Mouse (Mus musculus): ENCODE measurements at regions not wholly inside any gene's neighbourhood (a gene's known extent, or its start where the extent isn't known, plus 50 kb on each side); places are given as distances from the start of the nearest gene placed in this dataset.

GRCm38 (mm10) chr2:160111176-160111692, 222.7 kb downstream of the Gm826 start:
- Histone ChIP-seq H3K4me2 (ENCODE audit: low read length) (no peak overlapping the region), H3K27me3 (replicated peaks; ENCODE audit: control insufficient read depth, insufficient read depth, low read length) (no peaks in the 10 kb centered on the region), H3K36me3 (ENCODE audit: control insufficient read depth, insufficient read depth, low read length) (no peaks in the 10 kb centered on the region), H3K4me1 (replicated peaks; ENCODE audit: control insufficient read depth, insufficient read depth, low read length) (no peaks in the 10 kb centered on the region), H3K27ac (ENCODE audit: low read depth) (no peak overlapping the region), H3K9me3 (ENCODE audit: control insufficient read depth, low read length) (no peaks in the 10 kb centered on the region), H3K4me3 (ENCODE audit: low read depth, low read length) (no peak overlapping the region), H3K9ac (ENCODE audit: low read length) (no peak overlapping the region)
- DNase-seq (ENCODE audit: low spot score) (no peak), ATAC-seq (replicated peaks; ENCODE audit: low FRiP score, low TSS enrichment, low read depth) (no peak)

DNA sequence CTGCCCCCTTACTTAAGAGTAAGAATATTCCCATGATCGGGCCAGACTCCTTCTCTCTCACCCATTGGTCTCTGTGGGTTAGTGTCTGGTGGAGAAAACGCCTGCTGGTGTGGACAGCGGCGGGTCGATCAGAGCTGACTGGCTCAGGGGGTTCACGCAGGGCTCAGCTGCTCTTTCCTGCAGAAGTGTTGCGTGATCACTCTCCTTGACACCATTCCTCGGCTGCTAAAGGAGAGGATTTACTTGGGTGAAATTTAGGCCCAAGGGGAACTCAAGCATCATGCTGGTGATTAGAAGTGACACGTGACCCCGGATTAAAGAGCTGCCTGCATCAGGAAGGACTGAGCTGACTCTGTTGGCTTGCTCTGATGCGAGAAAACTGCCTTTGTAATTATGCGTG, 240.9 kb downstream of the Gm826 start:
- WGBS = 34% methylated on average over 12 of the region's 12 CpGs
- no peaks in the 10 kb centered on the region for H3K27me3 ChIP-seq (replicated peaks; ENCODE audit: control insufficient read depth, insufficient read depth, low read length)
- H3K27ac ChIP-seq (ENCODE audit: low read depth) = no peak overlapping the region
- no peak overlapping the region for H3K4me2 ChIP-seq (ENCODE audit: low read length)
- H3K4me3 ChIP-seq (ENCODE audit: low read depth, low read length) = no peak overlapping the region
- H3K36me3 ChIP-seq (ENCODE audit: control insufficient read depth, insufficient read depth, low read length) = no peaks in the 10 kb centered on the region
- no peaks in the 10 kb centered on the region for H3K9me3 ChIP-seq (ENCODE audit: control insufficient read depth, low read length)
- H3K4me1 ChIP-seq (replicated peaks; ENCODE audit: control insufficient read depth, insufficient read depth, low read length) = no peaks in the 10 kb centered on the region
- DNase-seq (ENCODE audit: low spot score) (no peak), ATAC-seq (replicated peaks; ENCODE audit: low FRiP score, low TSS enrichment, low read depth) (no peak)
- H3K9ac ChIP-seq (ENCODE audit: low read length) = no peak overlapping the region

DNA sequence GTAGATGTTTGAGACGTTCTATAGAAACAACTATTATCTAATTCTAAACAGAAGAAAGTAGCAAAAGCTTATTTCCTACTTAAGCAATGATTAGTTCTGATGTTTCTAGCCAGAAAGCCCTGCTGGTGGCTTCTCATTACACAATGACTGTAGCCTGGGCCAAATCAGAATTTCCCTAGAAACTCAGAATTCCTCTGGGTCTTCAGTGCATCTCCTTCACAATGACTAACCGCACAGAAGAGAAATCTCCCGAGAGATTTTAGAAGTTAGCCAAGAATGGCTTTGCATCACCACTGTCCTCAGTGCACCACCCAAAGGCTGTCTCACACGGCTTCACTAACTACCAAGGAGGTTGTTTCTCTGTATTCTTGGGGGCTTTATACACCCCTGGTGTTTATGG, 248.0 kb downstream of the Gm826 start:
- no peak overlapping the region for H3K9ac ChIP-seq (ENCODE audit: low read length)
- H3K27ac ChIP-seq (ENCODE audit: low read depth) = no peak overlapping the region
- H3K27me3 ChIP-seq (replicated peaks; ENCODE audit: control insufficient read depth, insufficient read depth, low read length) = no peaks in the 10 kb centered on the region
- no peak overlapping the region for H3K4me3 ChIP-seq (ENCODE audit: low read depth, low read length)
- H3K36me3 ChIP-seq (ENCODE audit: control insufficient read depth, insufficient read depth, low read length) = no peaks in the 10 kb centered on the region
- WGBS = 68% methylated on average over 4 of the region's 4 CpGs
- DNase-seq (ENCODE audit: low spot score) (no peak), ATAC-seq (replicated peaks; ENCODE audit: low FRiP score, low TSS enrichment, low read depth) (no peak)
- H3K4me2 ChIP-seq (ENCODE audit: low read length) = no peak overlapping the region
- H3K9me3 ChIP-seq (ENCODE audit: control insufficient read depth, low read length) = no peaks in the 10 kb centered on the region
- no peaks in the 10 kb centered on the region for H3K4me1 ChIP-seq (replicated peaks; ENCODE audit: control insufficient read depth, insufficient read depth, low read length)

- H3K9ac ChIP-seq (ENCODE audit: low read length) = no peak overlapping the region
- no peak overlapping the region for H3K4me2 ChIP-seq (ENCODE audit: low read length)
- no peaks in the 10 kb centered on the region for H3K27me3 ChIP-seq (replicated peaks; ENCODE audit: control insufficient read depth, insufficient read depth, low read length)
- no peak for ATAC-seq (replicated peaks; ENCODE audit: low FRiP score, low TSS enrichment, low read depth)
- WGBS = 88% methylated on average over 4 of the region's 4 CpGs
- no peak overlapping the region for H3K4me3 ChIP-seq (ENCODE audit: low read depth, low read length)
- no peak for DNase-seq (ENCODE audit: low spot score)
- no peaks in the 10 kb centered on the region for H3K9me3 ChIP-seq (ENCODE audit: control insufficient read depth, low read length)
- H3K4me1 ChIP-seq (replicated peaks; ENCODE audit: control insufficient read depth, insufficient read depth, low read length) = no peaks in the 10 kb centered on the region
- H3K27ac ChIP-seq (ENCODE audit: low read depth) = no peak overlapping the region
- H3K36me3 ChIP-seq (ENCODE audit: control insufficient read depth, insufficient read depth, low read length) = no peaks in the 10 kb centered on the region
Measured at GRCm38 (mm10) chr2:160083674-160084073, 250.3 kb downstream of the Gm826 start.

GRCm38 (mm10) chr2:160082106-160082653, 251.8 kb downstream of the Gm826 start:
- H3K27me3 ChIP-seq (replicated peaks; ENCODE audit: control insufficient read depth, insufficient read depth, low read length) = no peaks in the 10 kb centered on the region
- DNase-seq (ENCODE audit: low spot score) (no peak), ATAC-seq (replicated peaks; ENCODE audit: low FRiP score, low TSS enrichment, low read depth) (no peak)
- no peak overlapping the region for H3K9ac ChIP-seq (ENCODE audit: low read length)
- H3K4me1 ChIP-seq (replicated peaks; ENCODE audit: control insufficient read depth, insufficient read depth, low read length) = no peaks in the 10 kb centered on the region
- no peak overlapping the region for H3K27ac ChIP-seq (ENCODE audit: low read depth)
- no peak overlapping the region for H3K4me2 ChIP-seq (ENCODE audit: low read length)
- WGBS = 46% methylated on average over 5 of the region's 5 CpGs
- H3K4me3 ChIP-seq (ENCODE audit: low read depth, low read length) = no peak overlapping the region
- no peaks in the 10 kb centered on the region for H3K9me3 ChIP-seq (ENCODE audit: control insufficient read depth, low read length)
- no peaks in the 10 kb centered on the region for H3K36me3 ChIP-seq (ENCODE audit: control insufficient read depth, insufficient read depth, low read length)

DNA sequence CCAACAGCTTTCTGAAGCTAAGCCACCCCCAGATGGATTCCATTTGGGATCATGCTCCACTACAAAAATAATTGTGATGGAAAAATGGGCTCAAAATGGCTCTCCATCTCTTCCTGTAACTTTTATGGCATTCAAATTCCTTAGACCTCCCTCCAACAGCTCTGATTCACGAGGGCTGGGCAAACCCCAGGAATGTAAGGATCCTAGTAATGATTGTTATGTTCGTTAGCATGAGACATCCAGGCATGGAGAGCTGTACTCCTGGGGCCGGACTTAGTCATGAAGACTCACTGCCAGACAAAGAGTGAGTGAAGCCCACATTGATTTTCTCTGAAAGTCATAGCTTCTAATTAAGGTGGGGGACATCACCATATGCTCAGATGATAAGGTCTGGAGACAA, 258.3 kb downstream of the Gm826 start:
- H3K4me3 ChIP-seq (ENCODE audit: low read depth, low read length) = no peak overlapping the region
- H3K27me3 ChIP-seq (replicated peaks; ENCODE audit: control insufficient read depth, insufficient read depth, low read length) = no peaks in the 10 kb centered on the region
- no peaks in the 10 kb centered on the region for H3K9me3 ChIP-seq (ENCODE audit: control insufficient read depth, low read length)
- WGBS = 65% methylated on average over 3 of the region's 3 CpGs
- no peak for ATAC-seq (replicated peaks; ENCODE audit: low FRiP score, low TSS enrichment, low read depth)
- H3K36me3 ChIP-seq (ENCODE audit: control insufficient read depth, insufficient read depth, low read length) = no peaks in the 10 kb centered on the region
- DNase-seq (ENCODE audit: low spot score) = no peak
- H3K9ac ChIP-seq (ENCODE audit: low read length) = no peak overlapping the region
- H3K4me1 ChIP-seq (replicated peaks; ENCODE audit: control insufficient read depth, insufficient read depth, low read length) = no peaks in the 10 kb centered on the region
- H3K27ac ChIP-seq (ENCODE audit: low read depth) = no peak overlapping the region
- no peak overlapping the region for H3K4me2 ChIP-seq (ENCODE audit: low read length)

- Histone ChIP-seq H3K9ac (ENCODE audit: low read length) (no peak overlapping the region), H3K27me3 (replicated peaks; ENCODE audit: control insufficient read depth, insufficient read depth, low read length) (no peaks in the 10 kb centered on the region), H3K27ac (ENCODE audit: low read depth) (no peak overlapping the region), H3K4me1 (replicated peaks; ENCODE audit: control insufficient read depth, insufficient read depth, low read length) (peaks cover 5% of the 10 kb centered on the region; the same call in 1 of the 2 replicates), H3K36me3 (ENCODE audit: control insufficient read depth, insufficient read depth, low read length) (no peaks in the 10 kb centered on the region), H3K4me2 (ENCODE audit: low read length) (no peak overlapping the region), H3K9me3 (ENCODE audit: control insufficient read depth, low read length) (no peaks in the 10 kb centered on the region), H3K4me3 (ENCODE audit: low read depth, low read length) (no peak overlapping the region)
- ATAC-seq (replicated peaks; ENCODE audit: low FRiP score, low TSS enrichment, low read depth) = no peak
- DNase-seq (ENCODE audit: low spot score) = no peak
- 78% methylated on average over 2 of the region's 2 CpGs for WGBS
Measured at GRCm38 (mm10) chr2:160070441-160070840, 263.5 kb downstream of the Gm826 start.

DNA sequence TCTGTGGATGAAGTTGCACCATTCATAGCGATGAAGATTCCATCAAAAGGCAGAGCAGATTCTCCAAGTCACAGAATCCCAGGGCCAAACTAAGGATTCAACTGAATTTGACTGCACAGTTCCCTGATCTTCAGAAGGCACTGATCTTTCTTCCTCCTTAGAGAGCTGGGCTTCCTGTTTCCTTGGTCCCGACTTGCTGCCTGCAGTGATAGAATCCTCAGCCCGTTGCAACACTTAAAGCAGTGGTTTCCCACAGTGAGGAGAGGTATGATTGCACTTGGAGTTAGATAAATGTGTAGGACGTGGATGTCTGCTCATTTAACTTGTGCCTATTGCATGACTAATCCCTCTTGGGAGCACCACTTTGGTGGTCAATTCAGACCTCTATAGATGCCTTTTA, 265.2 kb downstream of the Gm826 start:
- 75% methylated on average over 4 of the region's 4 CpGs for WGBS
- Histone ChIP-seq H3K27me3 (replicated peaks; ENCODE audit: control insufficient read depth, insufficient read depth, low read length) (no peaks in the 10 kb centered on the region), H3K9me3 (ENCODE audit: control insufficient read depth, low read length) (no peaks in the 10 kb centered on the region), H3K27ac (ENCODE audit: low read depth) (no peak overlapping the region), H3K4me1 (replicated peaks; ENCODE audit: control insufficient read depth, insufficient read depth, low read length) (peaks cover 5% of the 10 kb centered on the region; the same call in 1 of the 2 replicates), H3K4me2 (ENCODE audit: low read length) (no peak overlapping the region), H3K9ac (ENCODE audit: low read length) (no peak overlapping the region), H3K36me3 (ENCODE audit: control insufficient read depth, insufficient read depth, low read length) (no peaks in the 10 kb centered on the region), H3K4me3 (ENCODE audit: low read depth, low read length) (no peak overlapping the region)
- no peak for DNase-seq (ENCODE audit: low spot score)
- no peak for ATAC-seq (replicated peaks; ENCODE audit: low FRiP score, low TSS enrichment, low read depth)

DNA sequence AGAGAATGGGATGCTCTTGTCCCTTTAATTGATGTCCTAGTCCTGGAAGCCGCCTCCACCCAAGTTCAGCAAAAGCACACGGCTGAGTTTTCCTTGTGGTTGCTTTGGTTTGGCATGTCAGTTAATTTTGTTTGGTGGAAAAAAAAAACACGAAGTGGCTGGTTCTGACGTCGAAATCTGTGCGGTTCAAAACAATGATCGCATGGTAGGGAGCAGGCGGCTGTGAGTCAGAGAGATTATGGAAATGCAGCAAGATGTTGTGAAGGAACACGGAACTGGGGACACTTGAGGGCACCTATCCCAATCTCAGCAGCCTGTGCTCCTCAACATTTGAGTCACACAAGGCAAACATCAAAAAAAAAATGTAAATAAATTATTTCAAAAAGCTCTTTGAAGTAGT, 266.1 kb downstream of the Gm826 start:
- peaks cover 5% of the 10 kb centered on the region; the same call in 1 of the 2 replicates for H3K4me1 ChIP-seq (replicated peaks; ENCODE audit: control insufficient read depth, insufficient read depth, low read length)
- no peak for ATAC-seq (replicated peaks; ENCODE audit: low FRiP score, low TSS enrichment, low read depth)
- WGBS = 76% methylated on average over 9 of the region's 9 CpGs

More for the DNA sequence above, 266.1 kb downstream of the Gm826 start:
- Histone ChIP-seq H3K4me2 (ENCODE audit: low read length) (no peak overlapping the region), H3K4me3 (ENCODE audit: low read depth, low read length) (no peak overlapping the region), H3K9ac (ENCODE audit: low read length) (no peak overlapping the region), H3K9me3 (ENCODE audit: control insufficient read depth, low read length) (no peaks in the 10 kb centered on the region), H3K27ac (ENCODE audit: low read depth) (no peak overlapping the region), H3K36me3 (ENCODE audit: control insufficient read depth, insufficient read depth, low read length) (no peaks in the 10 kb centered on the region), H3K27me3 (replicated peaks; ENCODE audit: control insufficient read depth, insufficient read depth, low read length) (no peaks in the 10 kb centered on the region)
- DNase-seq (ENCODE audit: low spot score) = no peak

All from intestine, embryonic 14.5 days (tissue).